Mouse (Mus musculus) liver (tissue): ENCODE data around the gene Fstl1.

Source experiments
- DNase-seq: peaks from one replicate; pipeline ENCODE4 v3.0.0-alpha.2; 2020; ENCODE audit warnings: mixed read lengths

Gene Fstl1

DNA sequence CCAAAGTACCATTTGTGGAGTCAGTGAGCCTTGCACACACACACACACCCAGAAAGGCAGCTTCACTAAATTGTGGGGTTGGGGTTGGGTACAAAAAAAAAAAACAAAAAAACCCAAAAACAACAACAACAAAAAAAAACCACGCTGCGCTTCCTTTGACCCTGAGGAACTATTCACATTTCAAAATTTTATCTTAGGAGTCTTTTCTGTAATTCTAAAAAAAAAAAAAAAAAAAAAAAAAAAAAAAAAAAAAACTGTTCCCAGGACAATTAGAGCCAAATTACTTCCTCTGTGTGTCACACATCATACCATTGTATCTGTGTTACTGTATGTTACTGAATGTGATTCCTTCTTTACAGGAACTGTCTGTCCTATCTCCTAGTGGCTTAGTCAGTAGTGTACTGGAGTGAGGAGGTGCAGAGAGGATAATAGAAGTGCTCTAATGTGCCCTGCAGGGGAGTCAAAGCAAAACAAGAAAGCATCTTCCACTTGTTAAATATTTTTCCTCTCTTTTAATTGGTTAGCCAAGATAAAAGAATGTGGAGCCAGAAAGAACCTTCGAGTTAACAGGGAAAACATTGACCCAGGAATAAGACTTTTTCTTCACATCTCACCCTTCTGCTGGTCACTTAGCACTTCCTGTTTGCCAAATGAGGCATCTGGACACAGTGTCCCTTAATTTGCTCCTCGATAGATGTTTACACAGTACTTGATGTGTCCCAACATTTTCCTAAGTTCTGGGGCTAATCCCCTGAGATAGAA lies 93.0 kb downstream of the Fstl1 start:
- DNase-seq: no peak

GRCm38 (mm10) chr16:37871112-37871715 lies 94.5 kb downstream of the Fstl1 start:
- no peak for DNase-seq

DNA sequence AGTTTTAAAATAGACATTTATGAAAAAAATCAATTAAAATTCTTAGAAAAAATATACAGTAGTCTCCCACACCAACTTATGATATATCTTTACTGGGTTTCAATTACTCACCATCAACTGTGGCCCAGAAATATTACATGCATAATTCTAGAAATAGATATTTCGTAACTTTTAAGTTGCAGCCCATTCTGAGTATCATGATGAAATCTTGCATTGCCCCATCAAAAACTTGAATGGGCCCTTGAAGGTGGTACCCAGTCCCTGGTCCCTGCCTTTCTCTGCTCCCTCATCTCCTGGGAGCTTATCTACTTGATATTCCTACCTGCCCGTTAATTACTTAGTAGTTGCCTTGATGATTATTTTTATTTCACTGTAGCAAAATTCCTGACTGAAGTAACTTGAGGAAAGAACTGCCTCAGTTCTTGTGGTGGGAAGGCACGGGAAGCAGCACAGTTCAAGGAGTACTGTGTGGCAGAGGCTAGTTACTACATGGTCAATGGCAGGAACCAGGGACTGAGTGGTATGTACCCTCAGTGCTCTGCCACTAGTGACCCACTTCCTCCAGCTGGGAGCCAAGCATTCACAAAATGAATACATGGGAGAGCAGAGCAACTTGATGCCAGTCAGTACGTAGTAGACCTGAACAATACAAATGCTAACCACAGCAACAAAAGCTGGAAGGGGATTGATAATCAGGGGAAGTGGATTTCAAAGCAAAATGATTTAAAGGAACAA lies 98.0 kb downstream of the Fstl1 start:
- no peak for DNase-seq

DNA sequence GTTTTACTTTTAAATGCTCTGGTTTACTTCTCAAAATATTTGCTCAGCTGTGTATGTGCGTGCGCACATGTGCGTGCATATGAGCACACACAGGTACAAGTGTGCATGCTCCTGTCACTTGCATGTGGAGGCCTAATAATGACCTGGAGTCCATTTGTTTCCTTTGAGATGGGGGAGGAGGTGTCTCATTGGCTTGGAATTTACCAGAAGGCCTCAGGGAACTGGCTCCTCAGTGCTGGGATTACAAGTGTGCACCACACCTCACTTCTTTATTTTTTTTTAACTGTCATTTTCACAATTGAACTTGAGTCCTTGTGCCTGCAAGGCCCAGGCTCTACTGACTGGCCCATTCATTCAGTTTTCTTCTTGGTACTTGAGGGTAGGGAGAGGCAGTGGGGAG lies 100.7 kb downstream of the Fstl1 start:
- no peak for DNase-seq

DNA sequence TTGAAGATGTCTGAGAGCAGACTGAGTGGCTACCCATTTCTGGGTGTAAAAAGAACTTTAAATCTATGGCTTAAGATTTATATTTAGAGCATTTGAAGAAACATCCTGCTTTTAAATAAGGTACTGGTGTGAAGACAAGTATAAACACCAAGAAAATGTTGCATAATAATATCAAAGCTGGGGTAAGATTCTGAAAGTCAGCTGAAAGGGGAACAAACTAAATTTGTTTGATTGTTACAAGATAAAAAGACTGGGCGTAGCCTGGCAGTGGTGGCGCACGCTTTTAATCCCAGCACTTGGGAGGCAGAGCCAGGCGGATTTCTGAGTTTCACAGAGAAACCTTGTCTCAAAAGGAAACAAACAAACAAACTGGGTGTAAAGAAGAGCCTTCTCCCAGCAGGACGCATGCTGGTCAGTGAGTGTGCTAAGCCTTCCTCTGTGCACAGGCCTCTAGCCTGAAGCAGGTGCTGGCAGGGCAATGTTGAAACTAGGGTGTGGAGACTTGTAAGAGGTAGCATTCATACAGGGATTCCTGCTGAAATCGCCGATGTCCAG lies 102.4 kb downstream of the Fstl1 start:
- no peak for DNase-seq

DNA sequence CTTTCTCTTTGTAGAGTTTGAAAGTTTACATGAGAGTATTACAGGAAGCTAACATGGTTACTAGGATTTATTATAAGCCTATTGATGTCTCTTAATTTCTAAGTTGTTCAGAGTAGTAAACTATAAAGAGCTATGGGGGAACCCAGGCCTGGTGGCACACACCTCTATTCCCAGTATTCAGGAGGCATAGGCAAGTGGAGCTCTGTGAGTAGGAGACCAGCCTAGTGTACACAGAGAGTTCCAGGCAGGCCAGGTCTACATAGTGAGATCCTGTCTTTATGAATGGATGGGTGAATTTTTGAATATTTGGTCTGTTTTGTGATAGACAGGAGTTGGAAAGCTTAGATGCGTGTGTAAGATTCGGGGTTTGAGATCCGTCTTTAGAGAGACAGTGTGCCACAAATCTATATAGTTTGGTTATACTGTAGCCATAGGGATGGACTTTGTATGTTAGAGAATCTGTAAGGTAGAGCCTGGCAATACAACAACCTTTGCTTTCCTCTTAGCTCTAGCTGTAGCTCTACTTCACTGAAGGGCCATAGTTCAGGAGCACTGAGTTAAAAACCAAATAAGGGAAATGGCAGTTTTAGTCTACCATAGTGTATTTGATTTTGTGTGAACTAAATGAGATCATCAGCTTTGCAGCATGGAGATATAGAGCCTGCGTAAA lies 103.2 kb downstream of the Fstl1 start:
- no peak for DNase-seq

DNA sequence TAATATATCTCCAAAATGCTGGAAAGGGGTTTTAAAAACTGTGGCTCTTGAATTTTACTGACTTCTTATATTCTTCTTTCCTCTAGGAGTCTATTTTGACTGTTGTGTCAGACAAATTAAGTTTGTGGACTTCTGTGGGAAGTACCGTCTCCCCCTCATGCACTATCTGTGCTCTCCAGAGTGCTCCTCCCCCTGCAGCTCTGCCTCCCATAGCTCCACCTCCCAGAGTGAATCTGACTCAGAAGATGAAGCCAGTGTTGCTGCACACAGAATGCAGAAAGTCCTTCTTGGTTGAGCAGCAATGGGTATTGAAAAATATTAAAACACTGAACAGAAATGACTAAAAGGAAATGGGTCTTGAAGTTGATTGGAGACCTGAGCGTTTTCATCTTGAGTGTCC lies 104.5 kb downstream of the Fstl1 start:
- DNase-seq: peak; percentile 7
